Mouse (Mus musculus): ENCODE results near the gene Zfp644. TPM values are rescaled to one million over a fixed set of nuclear protein-coding genes. Genes with fewer than 3 reads are reported as not detected.

Gene Zfp644
- total RNA-seq (2023), result 10 to 100 TPM; 62.2 to 75.1 TPM

DNA sequence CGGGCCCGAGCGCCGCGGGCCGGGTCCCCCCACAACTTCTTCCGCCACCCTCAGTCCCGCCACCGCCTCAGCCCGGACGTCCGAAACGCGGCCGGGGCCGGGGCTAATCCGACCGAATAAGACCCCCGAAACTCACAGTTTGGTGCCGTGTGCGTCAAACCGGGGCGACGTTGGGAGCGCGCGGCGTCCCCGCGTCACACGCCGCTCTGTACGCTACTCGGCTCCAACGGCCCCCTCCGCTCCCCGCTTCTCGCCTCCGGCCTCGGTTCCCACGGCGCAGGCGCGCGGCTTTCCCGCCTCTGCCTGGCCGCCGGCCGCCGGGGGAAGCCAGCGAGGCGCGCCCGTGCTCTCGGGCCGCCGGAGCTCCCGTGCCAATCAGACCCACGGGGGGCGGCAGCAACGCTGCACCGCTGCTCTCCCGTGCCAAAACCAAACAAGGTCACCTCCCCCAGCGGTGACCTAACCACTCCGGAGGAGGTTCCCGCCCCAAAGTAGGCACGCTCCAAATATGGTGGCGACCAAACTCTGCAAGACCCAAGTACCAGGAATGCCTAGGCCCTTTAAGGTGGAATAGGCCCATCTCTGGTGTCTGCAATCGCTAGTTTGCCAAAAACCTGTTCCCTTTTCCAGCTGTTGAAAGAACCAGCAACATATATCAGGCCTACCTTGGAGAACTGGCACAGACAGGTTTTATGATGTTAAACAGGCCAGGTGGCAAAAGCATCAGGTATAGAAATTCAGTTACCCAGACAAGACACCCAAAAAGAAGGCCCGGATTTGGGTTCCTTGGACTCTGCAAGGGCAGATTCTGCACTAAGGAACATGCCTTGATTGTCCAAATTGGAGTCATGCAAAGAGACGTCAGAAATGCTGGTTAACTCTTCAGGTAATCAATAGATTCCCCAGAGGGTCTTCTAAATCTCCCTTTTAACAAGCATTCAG lies at the start of gene Zfp644:
Gene Zfp644 (minus strand): TSS at position 892 of the 942 bp plus-strand sequence.

DNA sequence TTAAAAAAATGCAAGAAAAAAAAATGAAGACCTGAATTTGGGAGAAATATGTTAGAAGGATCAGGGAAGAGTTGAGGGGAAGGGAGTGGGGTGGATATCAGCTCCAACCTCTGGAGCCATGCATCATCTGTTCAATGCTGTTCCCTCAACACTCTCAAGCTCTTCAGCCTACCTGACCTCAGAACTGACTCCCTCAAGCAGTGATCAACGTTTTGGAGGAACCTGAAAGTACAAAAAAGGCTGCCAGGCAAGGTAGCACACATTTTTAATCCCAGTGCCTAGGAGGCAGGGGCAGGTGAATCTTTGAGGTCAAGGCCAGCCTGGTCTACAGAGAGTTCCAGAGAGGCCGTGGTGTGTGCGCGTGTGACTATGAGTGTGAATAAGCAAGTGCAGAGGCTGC lies 88.3 kb downstream of the Zfp644 start, which contains the start of gene Gm17304:
Gene Gm17304 (plus strand): TSS at position 301 of the 400 bp plus-strand sequence.

Other genes starting within 250 kb of the Zfp644 start
- not detected for gene Barhl2, start 239.1 kb downstream of the Zfp644 start, total RNA-seq (2023)
- gene Gm17304, start 88.2 kb downstream of the Zfp644 start, total RNA-seq (2023), result not detected
- under 1 TPM in 1 of 2 experiments, not detected in 1; 0.18 TPM for gene Hfm1, start 229.0 kb upstream of the Zfp644 start, total RNA-seq (2023)

All from neutrophil, adult 83 days (primary cell).